Mouse (Mus musculus): Measurements from ENCODE around the gene Pcdh9.

The Pcdh9 gene

DNA sequence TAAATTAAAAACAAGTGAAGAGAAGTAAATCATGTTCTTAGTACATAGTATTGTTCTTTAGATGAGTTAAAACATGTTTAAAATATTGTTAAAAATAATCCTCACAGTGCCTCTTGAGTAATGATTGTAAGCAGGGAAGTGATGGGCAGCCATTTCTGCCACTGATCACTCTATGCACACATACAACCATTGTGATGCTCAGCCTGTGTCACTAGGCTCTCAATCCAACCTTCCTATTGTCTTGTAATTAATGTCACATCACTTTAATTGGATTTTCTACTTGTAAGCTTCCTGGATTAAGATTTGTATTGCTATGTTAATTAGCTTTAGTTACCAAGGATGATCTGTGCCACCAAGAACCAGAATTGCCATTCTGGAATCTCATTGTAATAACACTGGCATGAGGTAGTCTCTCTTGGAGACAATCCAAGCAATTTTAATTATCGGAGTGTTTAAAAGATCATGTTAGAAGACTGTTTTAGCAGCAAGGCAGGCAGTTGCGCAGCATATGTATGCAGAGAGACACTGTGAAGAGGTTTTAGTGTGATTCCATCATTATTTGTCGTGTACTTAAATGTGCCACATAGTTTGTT is 305.0 kb downstream of the Pcdh9 start:
- DNase-seq (ENCODE audit: low read depth in 2 of 2, low spot score in 2 of 2): no peak

- no peak for DNase-seq (ENCODE audit: low read depth in 2 of 2, low spot score in 2 of 2)
Observed at GRCm38 (mm10) chr14:93564361-93564760, 326.1 kb downstream of the Pcdh9 start.

DNA sequence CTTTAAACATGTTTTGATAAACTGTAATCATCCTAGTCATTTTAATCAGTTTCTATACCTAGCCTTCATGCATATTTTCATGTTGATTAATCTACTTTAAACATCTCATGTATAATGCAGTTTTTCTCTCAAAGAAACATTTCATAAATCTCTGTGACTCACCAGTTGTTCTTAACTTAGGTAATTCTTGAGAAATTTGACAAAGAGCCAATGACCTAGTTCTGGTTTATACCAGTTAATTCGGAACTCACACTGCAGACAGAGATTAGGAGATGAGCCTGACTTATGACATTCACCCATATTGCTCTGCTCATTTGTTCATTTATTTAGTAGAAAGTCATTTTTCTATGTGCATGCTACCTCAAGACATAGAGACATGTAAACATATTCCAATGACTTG is 328.9 kb downstream of the Pcdh9 start:
- DNase-seq (ENCODE audit: low read depth in 2 of 2, low spot score in 2 of 2): no peak

- DNase-seq (ENCODE audit: low read depth in 2 of 2, low spot score in 2 of 2): no peak
Observed at GRCm38 (mm10) chr14:93553771-93554170, 336.7 kb downstream of the Pcdh9 start.

DNA sequence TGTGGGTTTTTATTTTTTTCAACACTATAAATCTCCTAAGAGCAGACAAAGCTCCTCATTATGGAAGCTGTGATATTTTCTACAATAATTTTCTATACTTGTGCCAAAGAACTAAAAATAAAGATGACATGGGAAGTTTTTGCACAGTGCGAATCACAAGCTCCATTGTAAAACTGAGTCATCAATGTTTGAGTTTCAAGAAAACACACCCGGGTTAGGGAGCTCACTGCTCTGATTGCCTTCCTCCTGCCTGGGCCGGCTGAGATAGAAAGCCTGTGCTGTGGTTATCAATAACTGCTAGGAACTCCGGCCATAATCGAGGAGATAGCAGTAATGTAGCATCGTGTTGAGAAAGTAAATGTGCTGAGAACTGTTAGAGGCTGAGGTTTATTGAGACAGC is 344.9 kb downstream of the Pcdh9 start:
- DNase-seq (ENCODE audit: low read depth in 2 of 2, low spot score in 2 of 2): no peak

DNA sequence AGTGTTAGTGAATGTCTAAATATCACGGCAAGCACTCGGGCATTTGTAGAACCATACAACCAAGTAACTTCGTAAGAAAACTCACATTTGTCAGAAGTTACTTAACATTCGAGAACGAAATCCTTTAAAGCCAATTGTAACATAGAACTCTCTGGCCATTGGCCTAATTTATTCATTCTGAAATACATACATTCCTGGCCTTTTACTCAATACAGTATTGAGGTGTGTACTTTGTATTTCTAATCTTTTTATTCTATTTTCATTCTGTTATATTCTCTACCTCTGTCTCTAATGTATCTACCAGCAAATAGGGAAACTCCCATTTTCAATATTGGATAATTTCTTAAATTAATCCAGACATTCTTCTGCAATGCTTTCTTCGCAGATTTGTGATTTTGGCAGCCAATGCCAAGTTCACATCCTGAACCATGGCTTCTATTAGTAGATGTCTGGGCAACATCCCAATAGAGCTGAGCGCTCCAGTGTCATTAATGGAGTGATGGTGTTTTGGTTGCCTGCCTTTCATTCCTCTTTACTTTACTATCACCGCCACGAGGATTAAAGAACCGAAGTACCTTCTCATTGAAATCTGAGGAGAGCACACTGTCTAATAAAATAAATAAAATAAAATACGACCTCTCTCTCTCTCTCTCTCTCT is 346.4 kb downstream of the Pcdh9 start:
- DNase-seq (ENCODE audit: low read depth in 2 of 2, low spot score in 2 of 2): no peak

GRCm38 (mm10) chr14:93543561-93543960 is 346.9 kb downstream of the Pcdh9 start:
- no peak for DNase-seq (ENCODE audit: low read depth in 2 of 2, low spot score in 2 of 2)

DNA sequence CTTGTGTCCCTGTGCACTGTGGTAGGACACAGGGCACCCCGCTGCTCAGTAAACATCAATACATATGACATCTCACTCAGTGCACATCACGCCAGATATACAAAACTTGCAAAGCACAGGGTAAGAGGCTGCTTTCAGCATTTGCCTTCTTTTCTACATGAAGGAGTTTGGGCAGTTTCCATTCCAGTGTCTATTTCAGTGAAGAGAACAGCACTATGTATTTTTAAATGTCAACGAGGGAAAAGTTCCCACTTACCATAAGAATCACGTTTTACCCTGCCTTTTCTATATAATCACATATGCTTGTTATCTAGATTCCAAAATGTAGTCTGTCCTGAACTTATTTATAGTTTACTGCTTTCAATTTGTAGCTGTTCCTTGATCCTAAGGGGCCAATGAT is 355.6 kb downstream of the Pcdh9 start:
- DNase-seq (ENCODE audit: low read depth in 2 of 2, low spot score in 2 of 2): no peak

DNA sequence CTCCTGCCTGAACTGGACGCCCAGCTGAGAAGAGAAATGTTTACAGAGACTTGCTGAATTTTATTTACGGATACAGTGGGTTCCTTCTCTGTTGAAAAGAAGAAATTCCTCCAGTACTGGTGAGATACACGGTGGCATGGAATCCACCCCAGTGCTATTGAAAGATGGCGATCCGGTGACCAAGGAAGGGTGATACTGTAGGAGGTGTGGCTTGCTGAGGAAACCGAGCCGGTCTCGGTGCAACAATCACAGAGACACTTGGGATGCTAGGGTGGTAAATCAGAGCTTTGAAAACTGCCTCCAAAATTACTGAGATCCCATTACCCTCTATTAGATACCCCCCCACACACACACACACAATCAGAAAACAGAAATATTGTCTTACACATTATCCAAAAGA is 367.0 kb downstream of the Pcdh9 start:
- DNase-seq (ENCODE audit: low read depth in 2 of 2, low spot score in 2 of 2): no peak

DNA sequence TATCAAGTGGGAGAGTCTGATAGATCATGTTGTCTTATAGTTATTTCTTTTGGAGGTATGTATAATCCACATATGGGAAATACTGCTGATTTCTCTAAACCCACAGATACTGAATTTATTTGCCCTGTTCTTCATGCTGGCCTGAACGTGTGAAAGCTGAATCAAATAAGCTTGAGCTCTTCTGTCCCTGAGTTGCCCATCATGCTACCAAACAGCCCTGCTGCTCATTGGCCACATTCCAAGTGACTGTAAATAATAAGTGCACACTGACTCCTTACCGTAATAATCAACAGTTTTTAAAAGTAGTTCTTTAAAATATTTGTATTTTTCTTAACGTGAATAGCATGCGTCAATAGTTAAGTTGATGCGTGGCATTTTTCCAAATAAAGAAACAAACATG is 370.3 kb downstream of the Pcdh9 start:
- DNase-seq (ENCODE audit: low read depth in 2 of 2, low spot score in 2 of 2): no peak

- DNase-seq (ENCODE audit: low read depth in 2 of 2, low spot score in 2 of 2): no peak
Observed at GRCm38 (mm10) chr14:93516679-93517078, 373.8 kb downstream of the Pcdh9 start.

DNA sequence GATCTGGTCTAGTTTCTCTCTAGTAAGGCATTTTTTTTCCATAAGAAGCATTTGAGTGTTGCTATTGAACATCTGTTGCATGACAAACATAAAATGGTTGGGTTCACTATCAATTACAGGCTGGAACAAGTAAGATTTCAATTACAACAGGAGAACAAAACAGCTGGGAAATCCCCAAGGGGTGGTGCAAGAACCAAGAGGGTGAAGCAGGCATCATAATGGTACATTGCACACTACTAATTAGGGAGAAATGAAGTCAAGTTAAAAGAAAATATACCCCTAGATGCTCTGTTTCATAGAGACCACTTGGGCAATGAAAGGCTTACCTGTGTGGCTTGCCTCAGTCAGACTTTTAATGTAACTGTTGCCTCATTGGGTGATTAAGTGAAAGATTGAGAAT is 384.4 kb downstream of the Pcdh9 start:
- DNase-seq (ENCODE audit: low read depth in 2 of 2, low spot score in 2 of 2): no peak

- no peak for DNase-seq (ENCODE audit: low read depth in 2 of 2, low spot score in 2 of 2)
Observed at GRCm38 (mm10) chr14:93498813-93499690, 391.4 kb downstream of the Pcdh9 start.

- DNase-seq (ENCODE audit: low read depth in 2 of 2, low spot score in 2 of 2): no peak
Observed at GRCm38 (mm10) chr14:93474991-93475390, 415.5 kb downstream of the Pcdh9 start.

DNA sequence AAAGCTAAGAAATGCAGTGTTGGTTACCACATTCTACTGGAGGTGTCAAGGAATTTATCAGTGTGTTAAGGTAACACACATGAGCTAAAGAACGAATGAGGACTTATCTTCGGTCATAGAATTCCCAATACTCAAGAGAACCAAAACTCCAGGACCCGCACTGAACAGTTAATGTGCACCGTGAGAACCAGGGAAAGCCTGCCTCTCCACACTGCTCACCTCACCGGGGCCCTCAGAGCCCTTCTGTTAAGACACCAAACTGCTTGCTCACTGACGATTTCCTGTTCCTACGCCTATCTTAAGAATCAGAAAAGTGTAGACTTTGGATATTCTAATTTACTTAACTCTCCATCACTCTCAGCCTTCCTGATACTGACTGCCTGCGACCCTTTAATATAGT is 418.0 kb downstream of the Pcdh9 start:
- no peak for DNase-seq (ENCODE audit: low read depth in 2 of 2, low spot score in 2 of 2)

DNA sequence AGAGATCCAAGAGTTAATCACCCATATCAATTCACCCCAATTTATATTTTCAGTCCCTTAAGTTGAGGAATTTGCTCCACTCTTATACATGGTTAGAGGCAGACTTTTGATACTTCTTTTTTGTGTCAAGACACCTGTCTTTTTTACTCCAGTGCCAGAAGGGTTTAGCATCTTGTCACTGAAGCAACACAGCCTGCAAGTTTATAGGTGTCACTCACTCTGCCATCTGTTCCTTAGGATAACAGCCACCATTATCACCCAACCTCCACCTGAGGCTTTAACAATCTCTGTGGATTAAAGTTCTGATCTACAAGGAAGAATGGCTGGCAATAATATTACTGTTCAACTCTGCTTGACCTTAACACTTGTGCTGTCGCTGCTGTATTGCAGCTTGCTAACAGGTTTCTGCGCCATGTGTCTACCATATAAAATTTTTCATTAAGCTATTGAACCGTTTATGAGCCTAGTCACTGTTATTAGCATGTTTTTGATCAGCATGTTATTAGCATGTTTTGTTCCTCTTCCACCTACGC is 427.1 kb downstream of the Pcdh9 start:
- DNase-seq (ENCODE audit: low read depth in 2 of 2, low spot score in 2 of 2): no peak

GRCm38 (mm10) chr14:93450930-93451665 is 439.4 kb downstream of the Pcdh9 start:
- no peak for DNase-seq (ENCODE audit: low read depth in 2 of 2, low spot score in 2 of 2)

DNA sequence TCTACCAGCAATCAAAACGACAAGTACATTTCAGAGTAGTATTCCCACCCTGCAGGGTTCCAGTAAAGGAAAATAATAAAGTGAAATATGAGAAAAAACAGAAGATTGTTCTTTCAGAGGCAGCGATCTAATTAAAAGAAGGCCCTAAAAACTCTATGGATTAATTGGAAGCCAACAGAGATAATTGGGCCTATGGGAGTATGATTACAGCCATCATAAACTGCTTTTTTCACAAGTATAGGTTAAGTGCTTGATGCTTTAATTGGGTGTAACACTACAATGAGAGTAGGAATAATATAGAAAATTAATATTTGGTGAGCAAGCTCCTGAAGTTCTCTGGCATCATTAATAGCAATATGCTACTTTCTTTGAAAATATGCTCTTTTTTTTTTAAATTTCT is 448.6 kb downstream of the Pcdh9 start:
- DNase-seq (ENCODE audit: low read depth in 2 of 2, low spot score in 2 of 2): no peak

GRCm38 (mm10) chr14:93437226-93437625 is 453.3 kb downstream of the Pcdh9 start:
- no peak for DNase-seq (ENCODE audit: low read depth in 2 of 2, low spot score in 2 of 2)

- DNase-seq (ENCODE audit: low read depth in 2 of 2, low spot score in 2 of 2): no peak
Observed at GRCm38 (mm10) chr14:93416752-93417151, 473.7 kb downstream of the Pcdh9 start.

GRCm38 (mm10) chr14:93415496-93415895 is 475.0 kb downstream of the Pcdh9 start:
- DNase-seq (ENCODE audit: low read depth in 2 of 2, low spot score in 2 of 2): no peak

Data from CD8-positive naive resting alpha-beta T cell, adult 2 months (primary cell).